Mouse (Mus musculus): Measurements from ENCODE around the gene Bckdha.

- TF ChIP-seq CTCF (IDR thresholded peaks at IDR 0.05; ENCODE audit: borderline replicate concordance, insufficient read depth, low read depth, low read length), result no peak
- no peak for TF ChIP-seq POLR2A (IDR thresholded peaks at IDR 0.05; ENCODE audit: borderline replicate concordance, insufficient read depth, low read length)
Measured at GRCm38 (mm10) chr7:25694104-25694503, 35.3 kb upstream of the Bckdha start.
